Mouse (Mus musculus) cerebellum, adult 11 months (tissue): ENCODE data around the gene F12.

Experiments used
- DNase-seq: peaks from one replicate; pipeline ENCODE4 v3.0.0; 2022

Gene F12

DNA sequence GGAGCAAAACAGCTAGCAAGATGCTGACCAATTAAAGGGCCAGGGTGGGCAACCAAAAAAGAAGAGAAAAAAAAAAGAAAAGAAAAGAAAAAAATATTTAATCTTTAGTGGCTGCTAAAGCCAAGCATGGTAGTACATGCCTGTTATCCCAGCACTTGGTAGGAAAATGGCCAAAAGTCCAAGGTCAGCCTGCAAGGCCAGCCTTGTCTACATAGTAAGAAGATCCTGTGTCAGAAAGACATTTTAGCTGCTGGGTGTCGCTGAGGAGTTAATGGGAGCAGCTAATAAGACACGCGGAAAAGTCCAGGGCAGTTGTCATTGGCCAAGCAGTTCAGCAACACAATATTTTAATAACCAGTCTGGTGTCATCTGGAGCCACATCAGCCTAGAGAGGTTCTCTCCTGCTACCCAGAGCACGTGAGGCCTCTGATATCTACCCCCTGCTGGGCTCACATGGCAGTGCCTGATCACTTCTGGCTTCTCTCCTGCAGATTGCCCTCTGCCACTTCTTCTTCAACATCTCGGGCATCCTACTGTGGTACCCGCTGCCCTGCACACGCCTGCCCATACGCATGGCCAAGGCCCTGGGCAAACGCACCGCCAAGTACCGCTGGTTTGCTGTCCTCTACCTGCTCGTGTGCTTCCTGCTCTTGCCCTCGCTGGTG lies 13.8 kb downstream of the F12 start:
- no peak for DNase-seq

DNA sequence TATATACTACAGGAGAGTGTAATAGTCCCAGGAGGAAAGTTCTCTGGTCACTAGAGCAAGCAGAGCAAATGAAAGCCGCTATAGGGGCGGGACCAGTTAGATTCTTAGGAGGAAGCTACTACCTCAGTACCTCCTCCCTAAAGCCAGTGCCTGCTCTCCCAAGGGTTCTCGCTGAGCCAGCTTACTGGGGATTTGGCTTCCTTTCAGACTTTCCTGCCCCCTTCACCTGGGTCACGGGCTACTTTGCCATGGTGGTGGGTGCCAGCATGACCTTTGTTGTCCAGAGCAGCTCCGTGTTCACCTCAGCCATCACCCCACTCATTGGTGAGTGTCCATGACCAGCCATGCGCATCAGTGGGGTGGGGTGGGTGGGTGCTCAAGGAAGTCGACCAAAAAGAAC lies 14.8 kb downstream of the F12 start:
- no peak for DNase-seq

DNA sequence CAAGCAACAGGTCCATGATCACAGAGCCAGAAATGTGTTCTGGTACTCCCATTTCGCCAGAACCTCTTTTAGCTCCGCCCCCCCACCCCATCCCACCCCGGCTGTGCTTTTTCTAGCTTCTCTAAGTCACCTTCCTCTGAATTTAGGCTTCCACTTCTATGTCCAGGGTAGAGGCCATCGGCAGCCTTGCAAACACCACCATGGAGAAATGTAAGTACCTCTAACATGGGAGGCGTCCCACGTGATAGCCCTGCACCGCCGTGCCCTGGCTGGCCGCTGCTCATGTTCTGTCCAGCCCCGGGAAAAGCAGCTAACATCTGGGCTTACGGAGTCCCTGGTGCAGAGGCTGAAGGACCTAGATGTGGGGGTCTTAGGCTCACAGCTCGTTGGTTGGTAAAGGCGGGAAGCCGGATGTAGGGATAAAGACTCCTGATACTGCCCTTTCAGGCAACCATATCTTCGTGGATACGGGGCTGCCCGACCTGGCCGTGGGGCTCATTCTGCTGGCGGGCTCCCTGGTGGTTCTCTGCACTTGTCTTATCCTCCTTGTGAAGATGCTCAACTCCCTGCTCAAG lies 18.0 kb downstream of the F12 start:
- DNase-seq, result no peak

DNA sequence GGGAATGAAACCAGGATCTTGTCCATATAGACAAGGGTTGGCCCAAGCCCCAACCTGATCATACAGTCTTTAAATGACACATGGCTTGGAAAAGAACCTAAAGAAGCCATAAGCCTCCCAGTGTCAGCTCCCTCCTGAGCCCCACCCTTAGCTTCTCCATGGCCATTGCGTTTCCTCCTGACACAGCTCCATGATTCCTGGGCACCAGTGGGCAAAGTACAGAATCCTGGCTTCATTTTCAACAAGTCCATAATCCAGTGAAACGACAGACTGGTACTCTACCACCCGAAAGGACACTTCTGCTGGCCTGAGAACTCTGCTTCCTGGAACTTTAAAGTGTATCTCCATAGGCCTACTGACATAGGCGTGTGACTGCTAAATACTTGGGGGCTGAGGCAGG lies 19.3 kb downstream of the F12 start:
- DNase-seq, result no peak

DNA sequence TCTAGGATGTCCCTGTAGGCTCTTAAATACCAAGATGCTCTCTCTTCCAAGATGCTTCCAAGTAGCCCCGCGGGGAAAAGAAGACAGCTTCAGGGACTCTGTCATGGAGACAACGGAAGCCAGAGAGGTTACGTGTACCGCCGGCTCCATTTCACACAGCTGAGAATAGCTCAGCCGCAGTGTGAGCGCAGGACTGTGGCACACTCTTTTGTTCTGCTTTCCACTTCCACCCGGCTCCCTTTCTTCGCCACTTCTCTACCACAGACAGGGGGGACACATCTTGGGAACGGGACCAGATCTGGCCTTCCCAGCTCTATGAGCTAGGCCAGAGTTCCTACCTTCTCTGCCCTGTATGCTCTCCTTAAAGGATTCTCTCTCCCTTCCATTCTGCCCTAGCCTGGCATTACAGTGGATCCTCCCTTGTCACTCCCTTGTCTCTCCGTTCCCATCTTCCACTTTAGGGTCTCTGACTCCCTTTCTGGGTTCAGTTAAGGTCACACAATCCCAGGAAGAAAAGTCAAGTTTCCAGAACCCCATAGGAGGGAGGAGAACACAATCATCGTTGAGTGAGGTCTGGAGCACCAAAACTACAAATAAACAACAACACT lies 20.7 kb downstream of the F12 start:
- no peak for DNase-seq

DNA sequence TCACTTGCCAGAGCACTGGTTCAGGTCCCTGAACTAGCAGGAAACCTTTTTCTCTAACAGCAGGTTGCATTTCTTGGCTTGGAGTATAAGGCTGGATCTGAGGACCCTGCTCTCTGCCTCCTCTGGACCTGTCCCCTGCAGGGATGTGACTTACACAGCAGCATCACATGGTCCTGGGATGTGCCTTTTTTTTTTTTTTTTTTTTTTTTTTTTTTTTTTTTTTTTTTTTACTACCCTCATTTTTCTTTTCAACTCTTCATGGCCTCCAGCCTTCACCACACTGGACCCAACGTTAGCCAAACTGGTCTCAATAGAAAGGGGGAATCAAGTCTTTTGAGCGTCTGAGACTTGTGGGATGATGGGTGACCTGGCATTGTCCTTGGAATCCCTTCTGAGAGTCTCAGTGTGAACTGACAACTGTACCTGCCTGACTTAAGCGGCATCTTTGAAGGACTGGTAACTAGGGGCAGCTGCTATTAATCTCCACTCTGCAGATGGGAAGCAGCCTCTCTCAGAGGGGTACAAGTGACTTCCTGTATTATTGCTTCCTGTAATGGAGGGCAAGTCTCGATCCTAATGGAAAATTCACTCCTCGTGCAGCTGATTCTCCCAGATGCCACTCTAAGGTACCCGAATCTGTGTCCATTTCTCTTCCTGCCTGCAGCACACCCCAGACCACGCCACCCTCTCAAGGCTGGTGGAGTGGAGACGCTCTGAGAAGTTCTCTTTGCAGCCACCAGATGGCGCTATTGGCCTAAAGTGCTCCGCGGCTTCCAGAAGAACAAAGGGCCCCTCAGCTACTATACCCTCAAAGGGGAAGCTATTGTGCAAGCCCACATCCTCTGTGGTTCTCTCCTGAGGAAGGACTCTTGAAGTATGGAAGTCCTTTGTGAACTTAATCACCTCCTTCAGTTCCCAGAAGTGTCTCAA lies 21.5 kb downstream of the F12 start:
- DNase-seq, result peak; percentile 57

DNA sequence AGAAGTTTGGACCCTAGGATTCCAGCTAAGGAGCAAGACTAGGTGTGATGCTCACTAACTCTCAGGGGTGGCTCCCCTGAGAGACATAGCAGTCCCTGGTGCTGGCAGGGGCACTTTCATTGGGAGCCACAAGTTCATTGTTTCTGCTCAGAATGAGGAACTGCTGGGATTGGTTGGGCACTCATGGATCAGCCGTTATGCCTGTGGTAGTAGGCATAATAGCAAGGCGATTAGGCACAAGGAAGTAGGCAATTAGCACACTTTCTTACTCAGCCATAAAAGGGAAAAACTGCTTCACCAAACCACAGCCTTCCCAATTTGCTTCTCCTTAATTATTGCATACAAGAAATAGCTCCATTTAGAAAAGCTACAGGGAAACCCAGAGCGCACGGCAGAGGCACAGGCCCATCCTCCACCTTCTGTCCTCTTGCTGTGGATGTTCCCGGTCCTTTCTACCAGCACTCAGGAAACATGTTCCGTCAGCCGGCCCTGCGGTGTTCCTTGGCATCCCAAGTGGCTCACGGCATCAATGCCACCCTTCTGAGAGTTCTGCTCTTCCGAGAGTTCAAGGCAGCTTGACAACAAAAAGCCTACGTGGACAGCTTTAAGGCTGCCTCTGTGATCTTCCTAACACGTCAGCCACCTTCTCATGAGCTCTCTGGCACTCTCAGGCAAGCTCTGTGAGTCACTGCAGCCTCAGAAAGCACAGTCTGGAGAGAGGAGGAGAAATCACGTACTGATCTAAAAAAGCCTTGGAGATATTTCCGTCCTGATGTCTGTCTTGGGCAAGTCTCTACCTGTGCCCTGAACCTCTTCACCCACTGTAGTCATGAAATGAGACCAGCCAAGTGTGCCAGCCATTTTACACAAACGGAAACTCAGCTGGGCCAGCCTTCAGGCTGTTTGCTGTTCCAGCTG lies 22.4 kb downstream of the F12 start:
- no peak for DNase-seq

DNA sequence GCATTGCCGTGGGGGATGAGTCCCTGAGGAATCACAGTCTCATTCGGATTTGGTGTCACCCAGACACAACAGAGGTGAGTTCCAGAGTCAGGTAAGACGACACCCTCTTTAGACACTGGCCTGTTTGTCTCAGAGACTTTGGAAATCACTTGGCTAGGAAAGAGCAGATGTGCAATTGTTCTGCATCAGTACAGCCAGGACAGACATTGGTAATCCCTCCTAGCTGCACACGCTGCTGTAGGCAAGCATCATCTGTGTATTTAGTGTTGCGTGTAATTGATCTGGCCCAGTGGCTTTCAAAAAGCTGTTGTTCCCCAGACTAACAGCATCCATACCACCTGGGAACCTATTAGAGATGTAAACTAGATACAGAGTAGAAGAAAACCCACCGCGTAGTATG lies 23.3 kb downstream of the F12 start:
- no peak for DNase-seq

DNA sequence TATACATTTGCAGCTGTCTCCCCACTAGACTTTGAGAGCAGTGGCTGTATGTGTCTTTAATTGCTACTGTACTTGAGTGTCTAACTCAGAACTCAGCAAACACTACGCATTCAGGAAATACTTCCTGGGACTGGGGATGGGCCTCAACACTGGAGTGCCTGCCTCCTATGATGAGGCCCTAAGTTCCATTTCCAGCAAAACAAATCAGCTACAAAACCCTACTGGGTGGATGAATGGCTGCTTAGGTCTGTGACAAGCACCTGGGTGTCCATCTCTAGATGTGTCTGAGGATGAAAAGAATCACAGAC lies 26.6 kb downstream of the F12 start:
- no peak for DNase-seq

DNA sequence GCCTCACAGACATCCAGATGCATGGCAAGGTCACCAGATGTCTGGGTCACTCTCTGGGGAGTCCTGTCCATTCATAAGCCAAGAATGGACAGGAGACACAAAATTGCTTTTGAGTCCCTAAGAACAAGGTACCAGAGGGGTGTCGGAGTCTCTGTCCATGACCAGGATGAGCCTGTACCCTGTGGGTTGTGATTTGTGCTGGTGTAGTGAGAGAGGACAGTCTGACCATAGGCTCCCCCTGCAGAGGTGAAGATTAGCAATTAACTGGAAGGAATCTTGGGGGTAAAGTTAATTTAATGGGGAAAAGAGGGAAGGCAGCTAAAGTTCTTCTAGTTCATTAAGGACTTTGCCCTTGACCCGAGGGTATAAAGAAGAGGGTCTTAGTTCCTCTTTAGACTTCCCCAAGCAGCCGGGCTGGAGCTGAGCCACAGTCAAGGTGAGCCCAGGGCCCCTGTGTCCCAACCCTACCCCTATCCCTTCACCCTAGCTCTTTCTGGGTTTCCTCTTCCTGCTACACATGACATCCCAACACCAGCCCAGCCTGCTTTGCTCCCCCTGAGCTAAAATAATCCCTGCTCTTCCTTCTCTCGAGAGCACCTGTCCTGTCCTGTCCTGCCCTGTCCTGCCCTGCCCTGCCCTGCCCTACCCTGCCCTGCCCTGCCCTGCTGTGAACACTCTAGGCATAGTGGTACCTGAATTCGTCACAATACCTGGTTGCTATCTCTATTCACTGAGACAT lies 27.1 kb downstream of the F12 start:
- no peak for DNase-seq

DNA sequence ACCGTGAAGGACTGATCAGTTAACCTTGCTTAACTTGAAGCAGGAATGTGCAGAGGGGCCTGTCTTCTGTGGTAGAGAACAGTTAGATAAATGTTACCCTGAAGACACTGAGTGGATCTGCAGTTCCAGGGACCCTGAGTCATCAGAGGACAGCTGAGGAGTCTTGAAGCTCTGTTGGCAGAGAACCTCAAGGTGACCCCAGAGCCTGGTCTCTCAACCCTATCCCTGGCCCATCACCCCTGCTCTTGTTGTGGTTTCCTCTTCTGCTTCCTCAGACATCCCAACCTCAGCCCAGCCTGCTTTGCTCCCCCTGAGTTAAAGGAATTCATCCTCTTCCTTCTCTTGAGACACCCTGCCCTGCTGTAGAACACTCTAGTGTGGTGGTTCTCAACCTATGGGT lies 28.5 kb downstream of the F12 start, which contains the start of gene Slc34a1:
TSS of gene Slc34a1 (plus strand) at position 100 of the 400 bp plus-strand sequence.
- no peak for DNase-seq

DNA sequence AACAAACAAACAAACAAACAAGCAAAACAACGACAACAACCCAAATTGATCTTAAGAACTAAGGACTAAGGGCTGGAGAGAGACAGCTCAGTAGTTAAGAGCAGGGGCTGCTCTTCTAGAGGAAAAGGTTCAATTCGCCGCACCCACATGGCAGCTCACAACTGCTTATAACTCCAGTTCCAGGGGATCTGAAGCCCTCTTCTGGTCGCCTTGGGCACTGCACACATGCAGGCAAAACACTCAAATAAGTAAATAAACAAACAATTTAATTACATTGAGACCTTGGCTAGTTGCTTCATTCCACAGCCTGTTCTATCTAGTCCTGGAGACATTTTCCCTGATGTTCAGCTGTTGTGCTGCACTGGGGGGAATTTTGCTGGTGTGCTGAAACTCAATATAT lies 33.7 kb downstream of the F12 start:
- no peak for DNase-seq

DNA sequence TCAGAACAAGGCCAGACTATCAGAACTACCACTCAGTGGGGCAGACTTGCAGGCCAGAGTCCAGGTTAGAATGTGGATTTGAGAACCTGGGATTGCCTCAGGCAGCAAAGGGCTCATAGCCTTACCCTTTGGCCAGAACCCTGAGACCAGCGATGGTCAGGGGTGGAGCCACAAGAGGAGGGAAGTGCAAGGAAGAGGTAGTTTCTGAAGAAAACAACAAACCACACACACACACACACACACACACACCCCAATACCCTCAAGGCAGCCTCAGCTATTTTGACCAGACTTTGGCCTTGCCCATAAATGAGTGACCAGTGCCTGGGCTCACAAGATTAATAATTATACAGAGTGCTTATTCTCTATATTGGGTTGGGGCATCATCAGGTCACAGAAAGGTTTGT lies 35.0 kb downstream of the F12 start:
- DNase-seq, result no peak

DNA sequence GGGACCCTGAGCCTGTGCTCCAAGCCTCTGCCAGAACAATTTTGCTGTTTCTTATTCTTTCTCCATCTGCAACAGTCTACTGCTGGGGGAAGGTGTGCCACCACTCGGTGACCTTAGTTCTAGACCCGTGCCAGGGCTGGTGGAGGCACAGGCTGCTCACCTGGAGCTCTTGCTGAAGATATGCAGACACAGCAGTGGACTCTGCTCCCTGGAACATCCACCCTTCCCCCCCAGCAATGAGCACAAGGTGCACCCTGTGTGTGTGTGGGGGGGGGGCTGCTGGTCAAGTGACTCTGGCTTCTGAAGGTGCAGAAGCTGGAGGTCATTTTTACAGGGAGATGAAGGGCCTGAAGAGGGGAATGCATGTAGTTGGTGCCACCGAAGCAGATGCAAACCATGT lies 35.9 kb downstream of the F12 start:
- no peak for DNase-seq

DNA sequence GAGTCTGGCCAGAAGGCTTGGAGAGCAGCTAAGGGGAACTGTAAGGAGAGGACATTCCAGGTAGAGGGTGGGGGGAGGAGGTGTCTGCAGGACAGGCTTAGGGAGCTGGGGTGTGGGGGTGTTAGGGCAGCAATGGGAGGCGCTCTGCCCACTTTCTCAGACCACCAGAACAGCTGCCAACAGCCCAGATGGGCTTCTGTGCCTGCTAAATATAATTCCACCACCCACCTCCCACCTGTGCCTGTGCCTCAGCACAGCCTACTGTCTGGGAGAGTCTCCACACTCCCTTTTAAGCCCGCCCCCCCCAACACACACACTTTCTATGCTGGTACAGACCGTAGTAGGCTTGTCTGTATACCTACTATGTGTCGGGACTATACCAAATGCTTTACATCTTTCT lies 44.8 kb downstream of the F12 start:
- no peak for DNase-seq

DNA sequence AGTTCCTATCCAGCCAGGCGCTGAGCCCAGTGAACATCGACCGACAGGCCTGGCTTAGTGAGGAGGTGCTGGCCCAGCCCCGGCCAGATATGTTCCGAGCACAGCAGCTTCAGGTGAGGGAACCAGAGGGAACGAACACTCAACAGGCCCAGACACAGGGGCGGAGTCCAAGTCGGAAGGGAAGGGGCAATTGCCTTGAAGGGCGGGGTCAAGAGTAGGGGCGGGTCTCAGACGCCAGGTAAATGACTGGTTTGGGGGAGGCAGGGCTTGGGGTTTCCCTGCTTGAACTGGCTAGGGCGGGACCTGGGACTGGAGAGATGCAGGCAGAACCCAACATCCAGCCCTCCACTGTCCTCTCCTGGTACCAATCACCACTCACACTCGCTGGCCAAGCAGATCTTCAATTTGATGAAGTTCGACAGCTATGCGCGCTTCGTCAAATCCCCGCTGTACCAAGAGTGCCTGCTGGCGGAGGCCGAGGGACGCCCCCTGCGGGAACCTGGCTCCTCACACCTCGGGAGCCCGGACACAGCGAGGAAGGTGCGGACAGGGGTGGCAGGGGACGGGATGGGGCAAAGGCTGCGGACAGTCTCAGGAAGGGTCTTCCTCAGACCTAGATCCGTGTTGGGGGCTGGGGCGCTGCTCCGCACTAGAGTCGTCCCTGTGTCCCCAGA lies 47.5 kb downstream of the F12 start:
- DNase-seq, result no peak

DNA sequence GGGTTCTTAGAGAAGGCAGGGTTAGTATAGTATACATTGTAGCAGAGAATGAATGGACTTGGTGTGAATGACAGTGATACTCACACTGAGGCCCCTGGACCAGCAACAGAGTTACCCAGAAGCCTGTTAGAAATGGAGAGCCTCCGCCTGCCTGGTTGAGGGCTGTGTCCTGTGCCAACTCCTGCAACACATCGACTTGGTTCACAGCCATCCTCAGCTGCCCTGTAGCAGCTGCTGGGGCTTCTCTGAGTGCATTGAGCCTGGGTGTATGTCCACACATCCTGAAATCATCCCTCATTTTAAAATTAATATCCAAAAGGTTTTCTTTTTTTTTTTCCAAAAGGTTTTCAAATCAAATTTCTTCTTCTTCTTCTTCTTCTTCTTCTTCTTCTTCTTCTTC lies 50.7 kb downstream of the F12 start:
- DNase-seq, result no peak

DNA sequence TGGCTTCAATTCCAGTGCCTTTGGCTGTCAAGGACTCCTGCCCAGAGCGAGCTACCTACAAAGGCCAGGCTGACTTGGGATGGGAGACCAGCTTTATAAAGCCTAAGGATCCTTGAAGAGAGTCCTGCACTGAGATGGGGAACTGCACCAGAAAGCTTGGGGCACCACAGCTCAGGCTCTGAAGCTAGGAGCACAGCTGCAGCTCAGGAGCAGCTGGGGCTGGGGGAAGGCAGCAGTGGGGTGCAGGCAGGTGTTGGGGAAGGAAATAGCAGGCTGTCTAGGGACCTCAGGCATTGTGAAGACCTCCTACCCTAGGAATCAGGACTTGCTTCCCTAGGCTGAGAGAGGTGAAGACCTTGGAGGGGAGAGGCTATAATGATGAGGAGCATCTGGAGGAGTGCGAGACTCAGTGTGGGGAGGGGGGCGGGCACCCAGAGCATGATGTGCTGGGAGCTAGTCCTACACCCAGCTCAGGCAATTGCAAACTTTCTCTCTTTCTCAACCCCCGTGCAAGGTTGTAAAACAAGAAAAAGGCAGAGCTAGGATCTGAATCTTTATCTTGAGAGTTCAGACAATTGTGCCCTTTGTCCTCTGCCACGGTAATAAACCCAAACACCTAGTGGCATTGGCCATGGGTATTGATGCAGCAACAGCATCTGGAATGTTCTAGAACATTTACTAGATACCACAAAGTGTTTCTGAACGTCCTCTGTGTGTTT lies 52.2 kb downstream of the F12 start:
- DNase-seq, result no peak

DNA sequence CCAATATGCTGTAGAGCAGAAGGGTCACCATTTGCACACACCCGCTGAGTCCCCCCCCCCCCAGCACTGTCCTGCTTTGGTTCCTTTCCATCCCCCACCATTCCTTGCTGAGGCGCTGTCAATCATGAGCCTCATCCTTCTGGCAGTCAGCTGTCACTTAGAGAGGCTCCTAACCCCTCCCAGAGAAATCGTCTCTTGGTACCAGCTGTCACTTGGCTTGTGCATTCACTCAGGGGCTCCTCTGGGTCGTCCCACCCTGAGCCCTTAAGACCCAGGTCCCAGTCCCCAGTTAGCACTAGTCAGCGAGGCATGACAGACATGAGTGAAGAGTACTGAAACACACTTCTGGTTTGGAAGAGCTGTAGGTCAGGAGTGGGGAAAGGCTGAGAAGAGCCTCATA lies 54.9 kb downstream of the F12 start:
- no peak for DNase-seq

DNA sequence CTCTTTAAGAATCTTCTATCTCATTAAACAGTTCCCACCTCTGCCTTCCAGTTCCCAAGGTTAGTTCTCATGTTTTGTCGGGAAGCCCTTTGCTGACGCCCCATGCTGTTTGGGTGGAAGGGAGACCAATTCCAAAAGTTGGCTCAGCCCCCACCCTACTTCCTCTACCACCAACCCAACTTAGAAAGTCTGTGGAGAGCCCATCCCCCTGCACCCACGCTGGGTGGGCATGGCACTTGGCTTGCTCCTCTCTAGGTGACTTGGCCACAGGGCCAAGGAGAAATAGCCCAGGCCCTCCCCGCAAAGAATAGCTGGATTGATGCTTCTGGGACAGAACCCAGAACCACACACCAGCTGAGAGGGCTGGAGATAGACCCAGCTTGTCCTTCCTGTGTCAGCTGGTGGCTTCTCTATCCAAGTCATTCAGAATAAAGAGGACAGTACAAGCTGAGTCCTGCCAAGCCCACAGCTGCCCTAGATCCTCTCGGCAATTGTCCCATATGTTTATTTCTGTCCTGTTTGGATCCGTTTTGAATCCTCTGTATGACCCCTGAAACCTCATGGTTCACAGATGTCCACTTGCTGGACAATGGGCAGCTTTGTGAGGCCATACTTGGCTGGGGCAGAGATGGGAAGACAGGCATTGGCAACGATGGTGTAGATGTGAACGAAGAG lies 55.4 kb downstream of the F12 start:
- no peak for DNase-seq
